Mouse (Mus musculus) testis, postnatal 14 days (tissue): Measurements from ENCODE around the gene Arhgap6.

Experiments used
- DNase-seq: peaks from one replicate; pipeline ENCODE4 v3.0.0; 2021; ENCODE audit warnings: low spot score

Gene Arhgap6

DNA sequence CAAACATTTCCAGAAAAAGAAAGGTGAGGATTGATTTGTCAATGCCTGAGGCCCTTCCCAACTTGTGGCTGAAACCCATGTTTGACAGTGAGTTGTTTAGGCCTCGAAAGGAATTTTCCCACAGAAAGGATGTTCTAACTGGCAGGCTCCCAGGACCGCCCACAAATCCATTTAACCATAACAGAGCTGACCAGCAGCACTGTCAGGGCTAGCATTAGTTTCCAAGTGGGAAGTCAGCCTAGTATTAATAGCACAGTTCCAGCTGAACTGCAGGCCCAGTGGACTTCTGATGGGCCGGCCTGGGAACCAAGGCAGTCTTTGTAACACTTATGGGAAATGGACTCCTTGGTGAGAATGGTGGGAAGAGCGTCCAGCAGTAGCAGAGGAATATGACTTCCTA is 317.8 kb downstream of the Arhgap6 start:
- no peak for DNase-seq

DNA sequence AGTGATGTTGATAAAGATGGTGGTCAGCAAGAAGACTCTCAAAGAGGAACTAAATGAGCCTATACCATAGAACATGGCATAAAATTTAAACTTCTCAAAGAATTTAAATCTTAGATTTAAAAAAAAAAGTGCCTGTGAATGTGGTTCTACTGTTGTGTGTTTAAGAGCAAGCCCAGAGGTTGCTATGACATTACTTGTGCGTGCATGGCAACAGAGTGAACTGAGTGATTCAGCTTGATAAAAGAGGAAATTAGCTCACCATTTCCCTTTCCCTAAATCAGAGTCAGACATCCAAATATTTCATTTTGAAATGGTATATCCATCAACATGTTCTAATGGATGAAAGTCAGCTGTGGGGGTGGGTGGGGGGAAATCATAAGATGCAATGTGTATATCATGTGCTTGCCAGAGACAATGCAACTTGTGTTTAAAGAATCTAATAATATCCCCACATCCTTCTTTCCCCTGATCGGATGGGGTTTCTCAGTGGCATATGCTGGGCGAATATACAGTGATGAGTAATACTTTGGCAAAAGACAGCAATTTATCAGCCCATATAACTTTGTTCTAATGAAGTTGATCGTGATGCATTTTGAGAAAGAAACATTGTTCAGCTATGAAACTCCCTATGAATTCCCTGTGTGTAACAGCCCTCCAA is 328.3 kb downstream of the Arhgap6 start:
- DNase-seq: no peak

- DNase-seq: no peak
Measured at GRCm38 (mm10) chrX:169123773-169124151, 328.9 kb downstream of the Arhgap6 start.

DNA sequence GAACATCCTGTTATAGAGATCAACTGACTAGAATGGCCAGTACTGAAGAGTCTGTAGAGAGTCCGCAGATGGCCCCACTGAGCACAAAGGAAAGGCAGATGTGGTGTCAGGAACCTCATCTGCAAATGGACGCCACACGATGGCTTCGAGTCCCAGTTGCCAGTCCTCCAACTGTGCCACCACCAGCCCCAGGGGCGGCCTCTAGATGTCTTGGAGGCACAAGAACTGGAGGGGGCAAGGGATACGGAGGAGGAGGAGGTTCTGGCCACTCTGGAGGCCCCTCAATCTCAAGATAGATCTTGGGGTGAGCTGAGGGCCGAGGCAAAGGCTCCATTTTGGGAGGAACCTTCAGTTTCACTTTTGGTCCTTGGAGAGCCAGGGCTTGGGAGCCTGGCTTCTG is 344.9 kb downstream of the Arhgap6 start:
- DNase-seq: no peak

DNA sequence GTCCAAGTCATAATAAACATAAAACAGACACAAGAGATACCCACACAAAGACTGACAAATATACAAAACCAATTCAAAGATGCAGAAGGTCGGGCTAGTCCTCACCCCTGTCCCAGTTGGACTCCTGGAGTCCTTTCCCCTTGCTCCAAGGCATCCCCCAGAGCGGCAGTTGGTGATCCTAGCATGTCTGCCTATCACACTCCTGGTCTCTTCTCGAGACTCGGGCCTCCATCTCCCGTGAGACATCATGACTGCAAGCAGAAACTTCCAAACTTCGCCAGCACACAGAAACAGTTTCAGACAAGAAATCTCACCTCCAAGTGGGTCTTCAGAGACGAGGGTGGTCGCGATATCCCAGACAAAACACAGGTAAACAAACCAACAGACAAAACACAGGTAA is 345.6 kb downstream of the Arhgap6 start:
- no peak for DNase-seq

- DNase-seq: no peak
Measured at GRCm38 (mm10) chrX:169153805-169154204, 358.9 kb downstream of the Arhgap6 start.

DNA sequence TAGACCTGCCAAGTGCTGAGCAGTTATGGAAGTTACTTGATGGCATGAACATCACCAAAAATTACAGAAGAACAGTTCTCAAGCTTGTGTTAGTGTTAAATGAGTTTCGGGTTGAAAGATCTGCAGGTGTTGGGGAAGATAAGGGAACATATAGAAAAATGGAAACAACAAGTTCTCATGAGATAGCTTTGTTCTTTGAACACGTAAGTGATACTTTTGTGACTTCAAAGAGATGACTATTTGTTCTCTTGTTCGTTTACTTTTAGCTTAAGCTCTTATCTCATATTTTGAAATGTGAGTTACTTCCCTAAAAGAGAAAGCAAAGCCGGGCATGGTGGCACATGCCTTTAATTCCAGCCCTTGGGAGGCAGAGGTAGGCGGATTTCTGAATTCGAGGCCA is 363.5 kb downstream of the Arhgap6 start:
- no peak for DNase-seq

GRCm38 (mm10) chrX:169170981-169171380 is 376.1 kb downstream of the Arhgap6 start:
- DNase-seq: no peak

- no peak for DNase-seq
Measured at GRCm38 (mm10) chrX:169173796-169174195, 378.9 kb downstream of the Arhgap6 start.

GRCm38 (mm10) chrX:169178634-169179033 is 383.7 kb downstream of the Arhgap6 start:
- DNase-seq: no peak

- no peak for DNase-seq
Measured at GRCm38 (mm10) chrX:169187100-169187499, 392.2 kb downstream of the Arhgap6 start, which contains the start of gene Amelx. Gene Amelx (minus strand): TSS chrX:169187200.

GRCm38 (mm10) chrX:169210019-169210418 is 415.1 kb downstream of the Arhgap6 start:
- DNase-seq: no peak

DNA sequence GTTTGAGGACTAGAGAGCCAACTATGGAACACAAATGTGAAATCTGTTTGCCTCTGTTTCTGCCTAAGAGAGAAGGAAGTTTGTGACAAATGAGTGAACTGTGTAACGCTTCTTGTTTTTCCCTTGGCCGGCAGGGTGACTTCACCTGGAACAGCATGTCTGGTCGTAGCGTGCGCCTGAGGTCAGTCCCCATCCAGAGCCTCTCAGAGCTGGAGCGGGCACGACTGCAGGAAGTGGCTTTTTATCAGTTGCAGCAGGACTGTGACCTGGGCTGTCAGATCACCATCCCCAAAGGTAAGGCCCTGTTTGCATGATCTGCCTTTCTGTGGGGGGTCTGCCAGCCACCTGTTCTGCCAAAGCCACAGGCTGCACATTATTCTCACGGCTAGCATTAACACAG is 425.2 kb downstream of the Arhgap6 start:
- DNase-seq: no peak

DNA sequence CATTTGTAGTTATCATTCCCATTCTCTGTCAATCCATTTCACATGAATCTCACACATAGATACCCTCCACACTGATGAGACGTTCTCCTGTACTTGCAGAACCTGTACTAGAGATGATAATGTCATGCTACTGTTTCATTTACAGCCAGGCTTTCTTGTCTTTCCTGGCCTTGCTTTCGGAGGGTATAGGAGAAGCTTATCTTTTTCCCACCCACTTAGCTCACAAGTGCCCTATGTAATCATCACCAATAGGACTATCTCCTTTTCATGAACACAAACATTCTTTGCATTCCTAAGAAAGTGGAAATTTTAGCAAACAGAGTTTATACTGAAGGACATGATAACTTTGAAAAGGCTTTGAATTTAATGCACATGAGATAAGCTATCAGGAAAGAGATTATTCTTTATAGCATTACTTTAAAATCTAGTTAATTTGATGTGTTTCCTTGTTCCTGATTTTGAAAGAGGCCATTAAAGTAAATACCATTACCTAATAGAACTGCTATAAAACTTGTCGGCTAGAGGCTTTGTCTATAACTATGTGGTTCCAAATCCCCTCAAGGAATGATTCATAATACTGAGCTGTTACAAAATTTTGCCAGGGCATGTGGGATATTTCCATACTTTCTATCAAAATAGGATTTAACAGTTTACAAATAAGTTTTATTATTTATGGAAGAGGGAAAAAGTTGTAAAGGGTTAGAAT is 427.6 kb downstream of the Arhgap6 start:
- DNase-seq: no peak

DNA sequence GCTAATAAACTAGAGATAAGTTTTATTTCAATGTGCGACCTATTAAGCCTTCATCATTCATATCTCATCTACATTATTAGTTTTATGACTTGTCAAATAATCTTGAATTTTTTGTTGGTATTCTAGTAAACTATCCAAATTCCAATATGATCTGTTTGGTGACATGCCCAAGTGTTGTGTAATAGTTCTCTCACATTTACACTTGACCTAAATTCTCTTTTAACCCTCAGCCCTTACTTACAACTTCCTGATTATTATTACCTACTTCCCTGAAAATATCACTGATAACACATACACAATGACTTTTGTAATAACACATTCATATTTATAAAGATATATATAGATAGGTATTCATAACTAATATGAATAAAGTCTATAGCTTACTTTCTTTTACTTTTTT is 461.0 kb downstream of the Arhgap6 start:
- no peak for DNase-seq

DNA sequence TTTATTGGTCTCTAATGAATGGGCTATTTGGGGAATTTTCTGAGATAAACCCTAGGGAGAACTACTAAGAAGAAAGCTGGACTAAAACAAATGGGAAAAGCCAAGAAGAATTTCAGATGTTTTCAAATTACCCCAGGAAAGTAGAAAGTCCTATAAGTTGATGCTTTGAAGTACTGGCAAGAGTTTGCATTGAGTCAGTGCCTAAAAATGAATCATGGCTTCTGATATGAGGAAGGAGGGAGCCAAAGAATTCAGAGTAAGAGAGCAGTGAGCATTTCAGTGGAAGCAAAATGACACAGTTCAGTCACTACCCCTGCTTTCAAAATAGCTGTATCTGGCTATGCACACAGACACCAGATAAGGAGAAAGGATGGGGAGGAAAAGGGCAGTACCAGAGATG is 461.8 kb downstream of the Arhgap6 start:
- DNase-seq: no peak

DNA sequence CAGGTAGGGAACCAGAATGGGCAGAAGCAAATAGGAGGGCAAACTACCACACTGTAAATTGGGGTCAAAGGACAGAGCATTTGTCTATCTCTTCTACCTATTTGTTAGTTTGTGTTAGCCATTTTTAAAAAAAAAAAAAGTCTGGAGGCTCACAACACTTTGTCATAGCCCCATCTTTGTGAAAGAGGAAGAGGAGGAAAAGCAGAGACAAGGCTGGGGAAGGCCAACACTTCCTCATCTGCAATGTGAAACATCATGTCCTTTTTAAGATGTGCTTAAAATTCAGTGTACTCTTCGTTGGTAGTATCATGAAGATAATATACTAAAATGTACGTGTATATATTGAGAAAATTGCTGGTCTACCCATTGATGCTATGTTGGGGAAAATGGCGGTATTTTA is 466.1 kb downstream of the Arhgap6 start:
- no peak for DNase-seq

GRCm38 (mm10) chrX:169262212-169262611 is 467.3 kb downstream of the Arhgap6 start:
- no peak for DNase-seq

- DNase-seq: no peak
Measured at GRCm38 (mm10) chrX:169263433-169264172, 468.7 kb downstream of the Arhgap6 start.

GRCm38 (mm10) chrX:169299579-169299978 is 504.7 kb downstream of the Arhgap6 start:
- DNase-seq: no peak

DNA sequence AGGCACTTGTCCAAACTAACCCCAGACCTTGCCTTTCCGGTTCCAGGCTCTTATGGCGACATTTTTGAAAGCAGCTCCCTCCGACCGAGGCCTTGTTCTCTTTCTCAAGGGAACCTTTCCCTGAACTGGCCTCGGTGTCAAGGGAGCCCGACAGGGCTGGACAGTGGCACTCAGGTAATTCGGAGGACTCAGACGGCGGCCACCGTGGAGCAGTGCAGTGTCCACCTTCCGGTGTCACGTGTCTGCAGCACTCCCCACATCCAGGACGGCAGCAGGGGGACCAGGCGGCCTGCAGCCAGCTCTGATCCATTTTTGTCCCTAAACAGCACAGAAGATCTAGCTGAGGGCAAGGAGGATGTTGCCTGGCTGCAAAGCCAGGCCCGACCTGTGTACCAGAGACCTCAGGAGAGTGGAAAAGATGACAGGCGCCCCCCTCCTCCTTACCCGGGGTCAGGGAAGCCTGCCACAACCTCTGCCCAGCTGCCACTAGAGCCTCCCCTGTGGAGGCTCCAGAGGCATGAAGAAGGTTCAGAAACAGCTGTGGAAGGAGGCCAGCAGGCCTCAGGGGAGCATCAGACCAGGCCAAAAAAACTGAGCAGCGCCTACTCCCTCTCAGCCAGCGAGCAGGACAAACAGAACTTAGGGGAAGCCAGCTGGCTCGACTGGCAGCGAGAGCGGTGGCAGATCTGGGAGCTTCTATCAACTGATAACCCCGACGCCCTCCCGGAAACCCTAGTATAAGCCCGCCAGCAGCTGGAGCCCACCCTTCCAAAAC is 507.6 kb downstream of the Arhgap6 start:
- DNase-seq: peak; percentile 3

DNA sequence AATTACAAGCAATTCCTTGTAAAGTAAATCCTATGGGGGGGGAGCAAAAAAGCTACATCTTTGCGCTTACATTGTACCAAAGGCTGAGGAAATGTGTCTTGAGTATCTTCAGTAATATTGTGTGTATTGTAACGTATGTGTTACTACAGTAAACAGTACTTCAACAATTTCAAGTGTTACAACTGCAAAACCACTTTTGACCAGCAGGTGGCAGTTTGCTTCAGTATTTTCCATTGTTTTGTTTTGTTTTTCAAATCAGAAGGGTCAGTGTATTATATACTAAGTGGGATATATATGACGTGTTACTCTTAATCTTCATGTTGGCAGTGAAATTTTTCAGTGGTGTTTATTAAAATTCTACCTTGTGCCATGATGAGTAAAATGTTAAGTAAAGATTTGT is 509.0 kb downstream of the Arhgap6 start:
- no peak for DNase-seq
